Mouse (Mus musculus) forebrain, postnatal 0 days (tissue): ENCODE measurements at regions not wholly inside any gene's neighbourhood (a gene's known extent, or its start where the extent isn't known, plus 50 kb on each side); places are given as distances from the start of the nearest gene placed in this dataset.

Experiments
- ATAC-seq: fragments of 200-750 bp; cut with Nextera tagmentation; 2 replicates; pipeline ENCODE4 v1.8.0; 2017; ENCODE audit warnings: mild to moderate bottlenecking, moderate library complexity
- DNase-seq: peaks from one replicate; pipeline ENCODE4 v3.0.0-alpha.2; 2015
- H3K27ac ChIP-seq: fragments of 300-500 bp; sonication (generic); 2 replicates; pipeline ENCODE4 v1.5.1; 2014; ENCODE audit warnings: low read depth, mild to moderate bottlenecking, antibody characterized with exemption, low read length, moderate library complexity, mixed read lengths
- H3K27me3 ChIP-seq: fragments of 300-500 bp; sonication (generic); 2 replicates; pipeline ENCODE4 v1.6.1; 2014; ENCODE audit warnings: mild to moderate bottlenecking, low read length, mixed read lengths; ENCODE audit not compliant: insufficient read depth
- H3K36me3 ChIP-seq: fragments of 300-500 bp; sonication (generic); 2 replicates; pipeline ENCODE4 v1.6.1; 2014; ENCODE audit warnings: mild to moderate bottlenecking, moderate library complexity; ENCODE audit not compliant: insufficient read depth
- H3K4me1 ChIP-seq: fragments of 300-500 bp; sonication (generic); 2 replicates; pipeline ENCODE4 v1.6.1; 2014; ENCODE audit warnings: antibody characterized with exemption; ENCODE audit not compliant: insufficient read depth
- H3K4me2 ChIP-seq: fragments of 300-500 bp; sonication (generic); 2 replicates; pipeline ENCODE4 v1.6.1; 2014; ENCODE audit warnings: low read depth, mild to moderate bottlenecking, moderate library complexity
- H3K4me3 ChIP-seq: fragments of 300-500 bp; sonication (generic); 2 replicates; pipeline ENCODE4 v1.5.1; 2014; ENCODE audit warnings: low read depth, low read length, mixed read lengths
- H3K9ac ChIP-seq: fragments of 300-500 bp; sonication (generic); 2 replicates; pipeline ENCODE4 v1.6.1; 2014; ENCODE audit warnings: mild to moderate bottlenecking
- H3K9me3 ChIP-seq: fragments of 300-500 bp; sonication (generic); 2 replicates; pipeline ENCODE4 v1.6.1; 2016; ENCODE audit warnings: low read length
- CTCF ChIP-seq: sonication (generic); IDR thresholded peaks from 2 replicates; pipeline ENCODE4 v1.5.1; 2016; ENCODE audit warnings: antibody characterized with exemption, control low read depth, low read depth
- WGBS: fragments of 180-500 bp; shearing (Covaris S2); extraction: QIAGEN DNeasy Blood & Tissue Kit; methylation state at CpG from one replicate; pipeline ENCODE4 v1.1.7; 2014; 5-methylcytosine and 5-hydroxymethylcytosine counted together

DNA sequence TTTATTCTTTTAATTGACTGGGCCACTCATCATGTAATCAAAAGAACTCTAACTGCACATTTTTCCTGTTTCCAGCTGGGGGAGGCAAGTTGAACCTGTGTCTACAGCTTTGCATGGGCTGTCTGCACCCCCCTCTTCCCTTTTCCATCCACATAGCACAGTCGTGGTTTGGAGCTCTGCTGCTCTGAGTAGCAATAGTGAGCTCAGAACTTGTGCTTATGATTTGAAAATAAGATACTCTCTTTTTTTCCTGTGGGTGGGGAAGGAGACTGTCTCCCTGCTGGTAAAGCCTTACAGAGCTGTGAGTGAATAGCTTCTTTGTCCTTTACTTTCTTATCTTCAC, 72.2 kb upstream of the Pfn2 start:
- Histone ChIP-seq H3K36me3 (no peaks in the 10 kb centered on the region), H3K4me3 (no peak overlapping the region), H3K9ac (no peak overlapping the region), H3K4me2 (no peak overlapping the region), H3K27ac (peak overlapping the region; percentile 22; the same call in 1 of the 2 replicates), H3K9me3 (no peaks in the 10 kb centered on the region), H3K4me1 (0 out of 2 replicates have a peak, but pooled peaks cover 5% of the 10 kb centered on the region), H3K27me3 (no peaks in the 10 kb centered on the region)
- 11% methylated on average over 1 of the region's 1 CpGs for WGBS
- no peak for TF ChIP-seq CTCF
- DNase-seq, result peak; percentile 24
- ATAC-seq, result peak; percentile 77

GRCm38 (mm10) chr3:57921071-57921882, 73.4 kb upstream of the Pfn2 start:
- 0 out of 2 replicates have a peak, but pooled peaks cover 5% of the 10 kb centered on the region for H3K4me1 ChIP-seq
- no peak overlapping the region for H3K4me2 ChIP-seq
- H3K9me3 ChIP-seq, result no peaks in the 10 kb centered on the region
- H3K36me3 ChIP-seq, result no peaks in the 10 kb centered on the region
- ATAC-seq (no peak), DNase-seq (no peak)
- H3K4me3 ChIP-seq, result no peak overlapping the region
- TF ChIP-seq CTCF, result no peak
- no peak overlapping the region for H3K27ac ChIP-seq
- H3K27me3 ChIP-seq, result no peaks in the 10 kb centered on the region
- 96% methylated on average over 2 of the region's 2 CpGs for WGBS
- no peak overlapping the region for H3K9ac ChIP-seq

DNA sequence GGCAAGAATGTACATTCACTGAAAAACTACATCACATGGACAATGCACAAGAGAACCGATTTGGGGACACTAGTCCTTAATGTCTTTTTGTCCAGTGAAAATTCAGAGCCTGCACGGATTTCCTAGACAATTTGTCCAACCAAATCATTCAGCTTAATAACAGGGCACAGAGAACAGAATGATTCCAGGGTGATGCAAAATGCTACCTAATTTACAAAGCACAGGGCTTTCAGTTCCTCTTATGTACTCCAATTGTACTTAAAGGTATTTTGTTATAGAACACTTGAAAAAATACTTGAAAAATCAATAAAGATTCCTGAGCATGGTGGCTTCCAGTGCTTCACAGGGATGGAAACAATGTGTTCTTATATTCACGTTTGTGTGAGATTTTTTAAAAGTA, 75.2 kb upstream of the Pfn2 start:
- H3K27me3 ChIP-seq, result no peaks in the 10 kb centered on the region
- DNase-seq, result no peak
- no peak overlapping the region for H3K9ac ChIP-seq
- H3K4me2 ChIP-seq, result no peak overlapping the region
- H3K27ac ChIP-seq, result no peak overlapping the region
- TF ChIP-seq CTCF, result no peak
- H3K4me1 ChIP-seq, result 0 out of 2 replicates have a peak, but pooled peaks cover 5% of the 10 kb centered on the region
- H3K4me3 ChIP-seq, result no peak overlapping the region
- no peaks in the 10 kb centered on the region for H3K36me3 ChIP-seq
- 43% methylated on average over 3 of the region's 3 CpGs for WGBS
- H3K9me3 ChIP-seq, result no peaks in the 10 kb centered on the region
- ATAC-seq, result no peak

- Histone ChIP-seq H3K36me3 (no peaks in the 10 kb centered on the region), H3K9ac (no peak overlapping the region), H3K4me1 (no peaks in the 10 kb centered on the region), H3K4me3 (no peak overlapping the region), H3K27me3 (no peaks in the 10 kb centered on the region), H3K4me2 (no peak overlapping the region), H3K9me3 (no peaks in the 10 kb centered on the region), H3K27ac (no peak overlapping the region)
- ATAC-seq (peak; percentile 51; the same call in 1 of the 2 replicates), DNase-seq (peak; percentile 17)
- WGBS, result 72% methylated on average over 3 of the region's 3 CpGs
- no peak for TF ChIP-seq CTCF
Observed at GRCm38 (mm10) chr3:57932657-57933539, 85.0 kb upstream of the Pfn2 start.

DNA sequence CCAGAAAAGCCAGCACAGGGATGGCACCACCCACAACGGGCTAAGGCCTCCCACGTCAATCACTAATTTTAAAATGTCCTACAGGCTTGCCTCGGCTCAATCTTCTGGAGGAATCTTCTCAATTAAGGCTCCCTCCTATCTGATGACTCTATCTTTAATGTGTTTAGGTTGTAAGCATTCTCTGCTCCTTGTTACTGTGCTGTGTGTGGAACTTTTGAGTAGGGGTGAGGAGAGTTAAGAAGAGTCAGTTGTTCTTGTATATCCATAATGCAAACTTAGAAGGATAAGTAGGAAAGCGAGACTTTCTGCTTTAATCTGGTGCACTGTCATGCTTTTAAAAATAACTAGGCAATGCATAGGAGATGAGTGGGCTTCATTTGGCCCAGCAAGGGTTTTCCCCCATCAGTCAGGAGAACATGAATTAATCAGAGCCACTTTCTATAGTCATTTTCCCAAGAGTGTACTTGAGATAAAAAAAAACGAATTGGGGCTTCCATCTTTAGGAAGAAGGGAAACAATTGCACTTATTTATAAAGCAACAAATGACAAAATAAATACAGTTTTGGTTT, 87.2 kb upstream of the Pfn2 start:
- DNase-seq, result no peak
- no peak for TF ChIP-seq CTCF
- no peak overlapping the region for H3K4me3 ChIP-seq
- no peak overlapping the region for H3K9ac ChIP-seq
- H3K4me1 ChIP-seq, result no peaks in the 10 kb centered on the region
- no peak overlapping the region for H3K27ac ChIP-seq
- 67% methylated on average over 5 of the region's 5 CpGs for WGBS
- ATAC-seq, result no peak
- no peaks in the 10 kb centered on the region for H3K9me3 ChIP-seq
- H3K27me3 ChIP-seq, result no peaks in the 10 kb centered on the region
- H3K4me2 ChIP-seq, result no peak overlapping the region
- H3K36me3 ChIP-seq, result no peaks in the 10 kb centered on the region

- WGBS, result 88% methylated on average over 4 of the region's 4 CpGs
Observed at GRCm38 (mm10) chr3:57940504-57941381, 92.9 kb upstream of the Pfn2 start.

More at GRCm38 (mm10) chr3:57940504-57941381, 92.9 kb upstream of the Pfn2 start:
- ATAC-seq (no peak), DNase-seq (no peak)
- Histone ChIP-seq H3K9ac (no peak overlapping the region), H3K4me1 (no peaks in the 10 kb centered on the region), H3K36me3 (no peaks in the 10 kb centered on the region), H3K4me2 (no peak overlapping the region), H3K27me3 (no peaks in the 10 kb centered on the region), H3K9me3 (no peaks in the 10 kb centered on the region), H3K27ac (no peak overlapping the region), H3K4me3 (no peak overlapping the region)
- no peak for TF ChIP-seq CTCF
